Mouse (Mus musculus): Measurements from ENCODE around the gene Rhot1.

- TF ChIP-seq POLR2A (IDR thresholded peaks at IDR 0.05; ENCODE audit: borderline replicate concordance, insufficient read depth, low read length) (peak; percentile 72; the same call in 1 of the 2 replicates), CTCF (IDR thresholded peaks at IDR 0.05; ENCODE audit: borderline replicate concordance, insufficient read depth, low read depth, low read length) (no peak)
Observed at GRCm38 (mm10) chr11:80183705-80184255, 25.0 kb upstream of the Rhot1 start, which contains the start of gene Rnf135.
